24 mouse cellular contexts compared by ENCODE assay signal in the genomic region with DNA sequence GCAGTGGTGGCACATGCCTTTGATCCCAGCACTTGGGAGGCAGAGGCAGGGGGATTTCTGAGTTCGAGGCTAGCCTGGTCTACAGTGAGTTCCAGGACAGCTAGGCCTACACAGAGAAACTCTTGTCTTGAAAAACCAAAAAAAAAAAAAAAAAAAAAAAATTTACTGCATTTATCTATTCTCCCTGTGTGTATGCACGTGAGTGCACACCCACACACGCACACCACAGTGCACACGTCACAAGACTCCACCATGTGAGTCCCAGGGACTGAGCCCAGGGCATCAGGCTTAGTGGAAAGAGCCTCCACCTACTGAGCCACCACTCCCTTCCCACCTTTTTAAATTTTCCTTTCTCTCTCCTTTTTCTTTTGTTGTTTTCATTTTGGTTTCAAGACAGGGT. TPM values are rescaled to one million over a fixed set of nuclear protein-coding genes. Genes with fewer than 3 reads are reported as not detected.
DNase-seq lines count a peak whose midpoint lies in the region; ATAC-seq and TF ChIP-seq lines count a peak whose summit lies in the region.
"Had no signal": no experiment of that assay in that cellular context is flagged by ENCODE, and none has a peak within 500 bp of the region (broad histone marks: within the 10 kb centered on the region; RNA-seq: fewer than 3 reads in every experiment).

No protein-coding gene starts in this region.

- H3K4me3 ChIP-seq in hindbrain, embryonic 14.5 days (replicated peaks; ENCODE audit: low read length) = no peak overlapping the region
- H3K4me3 ChIP-seq in hindbrain, embryonic 12.5 days = no peak overlapping the region
- no peak overlapping the region for H3K4me3 ChIP-seq in liver, postnatal 0 days (ENCODE audit: low read depth, low read length)
- H3K4me3 ChIP-seq in brown adipose tissue, adult 24 weeks (ENCODE audit: insufficient read depth, low read depth, low read length) = no peak overlapping the region
- H3K4me3 ChIP-seq: erythroblast, embryonic 14.5 days; heart, adult 2 months; heart, embryonic 12.5 days; hindbrain, embryonic 15.5 days had no signal

- DNase-seq in hindbrain, embryonic 14.5 days (ENCODE audit: low spot score) = no peak
- DNase-seq in liver, postnatal 0 days = no peak
- no peak for DNase-seq in liver
- DNase-seq in embryo, embryonic 9.5 days (ENCODE audit: extremely low spot score) = no peak
- DNase-seq in kidney, postnatal 4 days = no peak
- DNase-seq: adrenal gland, postnatal 14 days; B cell, adult 2 months; cerebellum, adult 8-10 months; heart, adult 2 months; heart, postnatal 4 days; kidney, adult 9 months; kidney, postnatal 36 days; layer of hippocampus, adult 9-11 months; lung, embryonic 14.5 days; lung, postnatal 14 days; midbrain, embryonic 14.5 days; thymus, postnatal 4 days had no signal

- H3K36me3 ChIP-seq in hindbrain, embryonic 14.5 days (replicated peaks; ENCODE audit: control insufficient read depth, insufficient read depth) = peaks cover 27% of the 10 kb centered on the region
- H3K36me3 ChIP-seq in hindbrain, embryonic 12.5 days = peaks cover 22% of the 10 kb centered on the region
- no peaks in the 10 kb centered on the region for H3K36me3 ChIP-seq in liver, postnatal 0 days (replicated peaks; ENCODE audit: insufficient read depth, low read length)

- no peak overlapping the region for H3K27ac ChIP-seq in hindbrain, embryonic 14.5 days
- no peak overlapping the region for H3K27ac ChIP-seq in hindbrain, embryonic 12.5 days
- no peak overlapping the region for H3K27ac ChIP-seq in liver, postnatal 0 days (ENCODE audit: low read depth)
- H3K27ac ChIP-seq in brown adipose tissue, adult 24 weeks (replicated peaks; ENCODE audit: low read depth, low read length) = peak overlapping the region; percentile 30; the same call in 1 of the 2 replicates
- H3K27ac ChIP-seq: limb, embryonic 13.5 days; liver, embryonic 14.5 days had no signal

- WGBS in hindbrain, embryonic 14.5 days = 88% methylated on average over 4 of the region's 4 CpGs
- WGBS in hindbrain, embryonic 12.5 days = 84% methylated on average over 4 of the region's 4 CpGs
- 77% methylated on average over 4 of the region's 4 CpGs for WGBS in liver, postnatal 0 days (ENCODE audit: insufficient replicate concordance)

- no peaks in the 10 kb centered on the region for H3K27me3 ChIP-seq in hindbrain, embryonic 14.5 days (ENCODE audit: control insufficient read depth, insufficient read depth, low read length)
- 0 out of 2 replicates have a peak, but pooled peaks cover 3% of the 10 kb centered on the region for H3K27me3 ChIP-seq in hindbrain, embryonic 12.5 days
- no peaks in the 10 kb centered on the region for H3K27me3 ChIP-seq in liver, postnatal 0 days (ENCODE audit: insufficient read depth, low read length)
- H3K27me3 ChIP-seq: heart, embryonic 12.5 days; hindbrain, embryonic 15.5 days had no signal

- TF ChIP-seq CTCF in liver, postnatal 0 days (IDR thresholded peaks at IDR 0.05; ENCODE audit: low read depth) = no peak

- no peak for ATAC-seq in hindbrain, embryonic 14.5 days (ENCODE audit: low FRiP score)
- ATAC-seq in hindbrain, embryonic 12.5 days (ENCODE audit: low FRiP score) = no peak
- ATAC-seq in liver, postnatal 0 days = no peak

- H3K4me1 ChIP-seq in hindbrain, embryonic 14.5 days (replicated peaks; ENCODE audit: control insufficient read depth, insufficient read depth, low read length) = no peaks in the 10 kb centered on the region
- H3K4me1 ChIP-seq in hindbrain, embryonic 12.5 days = peaks cover 6% of the 10 kb centered on the region
- peaks cover 11% of the 10 kb centered on the region for H3K4me1 ChIP-seq in liver, postnatal 0 days (ENCODE audit: insufficient read depth)
- no peaks in the 10 kb centered on the region for H3K4me1 ChIP-seq in brown adipose tissue, adult 24 weeks (ENCODE audit: control insufficient read depth, insufficient read depth, insufficient read length, low read length)

- peak overlapping the region; percentile 10; the same call in 1 of the 2 replicates for H3K4me2 ChIP-seq in hindbrain, embryonic 14.5 days (replicated peaks)
- no peak overlapping the region for H3K4me2 ChIP-seq in hindbrain, embryonic 12.5 days (replicated peaks)
- no peak overlapping the region for H3K4me2 ChIP-seq in liver, postnatal 0 days (ENCODE audit: low read depth, low read length)

- no peaks in the 10 kb centered on the region for H3K9me3 ChIP-seq in hindbrain, embryonic 14.5 days (ENCODE audit: control insufficient read depth, low read length)
- H3K9me3 ChIP-seq in hindbrain, embryonic 12.5 days (replicated peaks) = no peaks in the 10 kb centered on the region
- H3K9me3 ChIP-seq in liver, postnatal 0 days (ENCODE audit: low read length) = no peaks in the 10 kb centered on the region
- H3K9me3 ChIP-seq: heart, embryonic 12.5 days; hindbrain, embryonic 15.5 days; limb, embryonic 13.5 days had no signal

- H3K9ac ChIP-seq in hindbrain, embryonic 14.5 days = 0 out of 2 replicates have a peak overlapping the region, but pooled peaks have one; percentile 26
- no peak overlapping the region for H3K9ac ChIP-seq in hindbrain, embryonic 12.5 days
- peak overlapping the region; percentile 32; the same call in 1 of the 2 replicates for H3K9ac ChIP-seq in liver, postnatal 0 days (replicated peaks)
- H3K9ac ChIP-seq: heart, embryonic 12.5 days; hindbrain, embryonic 15.5 days; liver, embryonic 14.5 days; lung, embryonic 14.5 days had no signal

- no peak for TF ChIP-seq EP300 in liver, postnatal 0 days (IDR thresholded peaks at IDR 0.05; ENCODE audit: low read depth)

RNA-seq across cellular contexts. Expression of gene Tob2, which starts 28.1 kb away (rescaled TPM):
- polyA plus RNA-seq in hindbrain, embryonic 14.5 days (2014; fragmentation: Nextera tagmentation; extraction: Ambion mirVana) = 13.4 and 14.9 TPM in 2 replicates
- 20.4 and 21.2 TPM in 2 replicates for polyA plus RNA-seq in hindbrain, embryonic 12.5 days (2016; fragmentation: Nextera tagmentation; extraction: Ambion mirVana)
- 10.9 and 12.3 TPM in 2 replicates for polyA plus RNA-seq in liver, postnatal 0 days (2015; fragmentation: Nextera tagmentation; extraction: Ambion mirVana)
- polyA plus RNA-seq in brown adipose tissue, adult 24 weeks (2012; ENCODE audit: insufficient read depth, insufficient read length, missing spikeins) = 79.0 and 87.4 TPM in 2 replicates

RNA-seq across cellular contexts. Expression of gene Tef, which starts 28.3 kb away (rescaled TPM):
- polyA plus RNA-seq in hindbrain, embryonic 14.5 days (2014; fragmentation: Nextera tagmentation; extraction: Ambion mirVana) = 16.8 and 18.7 TPM in 2 replicates
- 30.0 and 31.9 TPM in 2 replicates for polyA plus RNA-seq in hindbrain, embryonic 12.5 days (2016; fragmentation: Nextera tagmentation; extraction: Ambion mirVana)
- polyA plus RNA-seq in liver, postnatal 0 days (2015; fragmentation: Nextera tagmentation; extraction: Ambion mirVana) = 14.0 and 16.3 TPM in 2 replicates
- 33.0 and 53.3 TPM in 2 replicates for polyA plus RNA-seq in brown adipose tissue, adult 24 weeks (2012; ENCODE audit: insufficient read depth, insufficient read length, missing spikeins)

RNA-seq across cellular contexts. Expression of gene Phf5a, which starts 41.2 kb away (rescaled TPM):
- polyA plus RNA-seq in hindbrain, embryonic 14.5 days (2014; fragmentation: Nextera tagmentation; extraction: Ambion mirVana) = 117 and 130 TPM in 2 replicates
- polyA plus RNA-seq in hindbrain, embryonic 12.5 days (2016; fragmentation: Nextera tagmentation; extraction: Ambion mirVana) = 102 and 115 TPM in 2 replicates
- 61.5 and 63.0 TPM in 2 replicates for polyA plus RNA-seq in liver, postnatal 0 days (2015; fragmentation: Nextera tagmentation; extraction: Ambion mirVana)
- 42.4 and 46.3 TPM in 2 replicates for polyA plus RNA-seq in brown adipose tissue, adult 24 weeks (2012; ENCODE audit: insufficient read depth, insufficient read length, missing spikeins)

RNA-seq across cellular contexts. Expression of gene Aco2, which starts 41.6 kb away (rescaled TPM):
- polyA plus RNA-seq in hindbrain, embryonic 14.5 days (2014; fragmentation: Nextera tagmentation; extraction: Ambion mirVana) = 252 and 281 TPM in 2 replicates
- polyA plus RNA-seq in hindbrain, embryonic 12.5 days (2016; fragmentation: Nextera tagmentation; extraction: Ambion mirVana) = 193 TPM in 2 replicates
- 86.7 and 87.0 TPM in 2 replicates for polyA plus RNA-seq in liver, postnatal 0 days (2015; fragmentation: Nextera tagmentation; extraction: Ambion mirVana)
- polyA plus RNA-seq in brown adipose tissue, adult 24 weeks (2012; ENCODE audit: insufficient read depth, insufficient read length, missing spikeins) = 3,633 and 4,102 TPM in 2 replicates
